Mouse (Mus musculus) testis, adult 2 months (tissue): Measurements from ENCODE around the gene Fam214a. TPM values are rescaled to one million over a fixed set of nuclear protein-coding genes. Genes with fewer than 3 reads are reported as not detected.

Experiments used
- H3K27ac ChIP-seq: fragments of 200-500 bp; 2 replicates; pipeline ENCODE4 v1.5.1; 2012; ENCODE audit warnings: low read depth, low read length; ENCODE audit not compliant: control insufficient read depth, insufficient read depth
- H3K27me3 ChIP-seq: fragments of 200-500 bp; 2 replicates; pipeline ENCODE4 v1.6.1; 2012; ENCODE audit warnings: mild to moderate bottlenecking, low read length, moderate library complexity; ENCODE audit not compliant: control insufficient read depth, insufficient read depth
- H3K36me3 ChIP-seq: fragments of 200-500 bp; 2 replicates; pipeline ENCODE4 v1.6.1; 2012; ENCODE audit warnings: mild to moderate bottlenecking, low read length; ENCODE audit not compliant: control insufficient read depth, insufficient read depth
- H3K4me1 ChIP-seq: fragments of 200-500 bp; 2 replicates; pipeline ENCODE4 v1.6.1; 2012; ENCODE audit warnings: low read length; ENCODE audit not compliant: control insufficient read depth, insufficient read depth
- H3K4me3 ChIP-seq: fragments of 200-500 bp; 2 replicates; pipeline ENCODE4 v1.5.1; 2012; ENCODE audit warnings: low read depth, mild to moderate bottlenecking, low read length, moderate library complexity, mixed read lengths; ENCODE audit not compliant: control insufficient read depth
- CTCF ChIP-seq: fragments of 200-500 bp; IDR thresholded peaks from 2 replicates; pipeline ENCODE4 v1.5.1; 2012; ENCODE audit warnings: low read depth, mild to moderate bottlenecking, inconsistent platforms, low read length, moderate library complexity; ENCODE audit not compliant: control insufficient read depth, insufficient read depth, insufficient replicate concordance
- POLR2A ChIP-seq: fragments of 200-500 bp; IDR thresholded peaks from 2 replicates; pipeline ENCODE4 v1.6.1; 2012; ENCODE audit warnings: low read depth, mild to moderate bottlenecking, inconsistent platforms, low read length, moderate library complexity; ENCODE audit not compliant: control insufficient read depth
- polyA plus RNA-seq: library from polyadenylated mRNA; depleted of rRNA; stranded (reverse); fragments of >200 nt; gene quantifications from 2 replicates; pipeline ENCODE4 v1.2.3, GENCODE M21; 2012

Gene Fam214a
- polyA plus RNA-seq, 1 experiment, result 13.8 TPM

DNA sequence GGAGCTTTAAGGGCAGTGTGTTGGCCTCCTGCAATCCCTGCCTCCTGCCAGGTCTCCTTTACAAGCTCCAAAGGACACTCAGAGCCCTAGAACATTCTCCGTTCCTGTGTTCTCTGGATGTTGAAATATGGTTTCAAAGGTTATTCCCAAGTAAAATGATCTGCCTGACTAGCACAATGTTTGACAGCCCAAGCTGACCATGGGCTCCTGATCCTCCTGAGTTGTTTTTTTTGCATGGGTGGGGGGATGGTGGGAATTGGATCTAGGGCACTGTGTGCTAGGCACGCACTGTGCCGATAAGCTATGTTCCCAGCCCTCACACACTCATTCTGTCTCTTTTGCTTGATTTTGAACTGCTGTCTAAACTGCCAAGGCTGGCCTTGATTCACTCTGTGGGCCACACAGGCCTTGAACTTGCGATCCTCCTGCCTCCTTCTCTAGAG, 22.7 kb upstream of the Fam214a start:
- Histone ChIP-seq H3K4me1 (no peaks in the 10 kb centered on the region), H3K4me3 (no peak overlapping the region), H3K27me3 (no peaks in the 10 kb centered on the region), H3K36me3 (no peaks in the 10 kb centered on the region), H3K27ac (peak overlapping the region; percentile 56; the same call in 1 of the 2 replicates)
- TF ChIP-seq POLR2A (no peak), CTCF (no peak)

DNA sequence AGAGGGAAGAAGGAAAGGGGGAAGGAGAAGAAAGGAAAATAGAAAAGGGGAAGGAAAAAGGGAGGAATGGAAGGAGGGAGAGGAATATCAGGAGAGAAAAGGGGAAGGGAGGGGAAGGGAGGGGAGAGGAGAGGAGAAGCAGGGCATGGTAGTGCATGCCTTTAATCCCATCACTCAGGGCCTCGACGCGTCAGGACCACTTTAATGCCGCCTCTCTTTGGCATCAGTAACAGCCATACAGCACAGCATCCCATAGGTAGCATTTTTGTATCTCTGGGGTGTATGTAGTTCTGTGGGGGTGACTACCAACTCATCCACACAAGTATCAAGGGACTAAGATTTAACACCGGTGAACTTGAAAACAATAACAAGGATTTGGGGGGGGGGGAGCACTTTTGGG, 22.0 kb upstream of the Fam214a start:
- H3K27me3 ChIP-seq, result no peaks in the 10 kb centered on the region
- no peak overlapping the region for H3K27ac ChIP-seq
- H3K4me3 ChIP-seq, result no peak overlapping the region
- no peaks in the 10 kb centered on the region for H3K4me1 ChIP-seq
- TF ChIP-seq POLR2A, result no peak
- no peak for TF ChIP-seq CTCF
- no peaks in the 10 kb centered on the region for H3K36me3 ChIP-seq

DNA sequence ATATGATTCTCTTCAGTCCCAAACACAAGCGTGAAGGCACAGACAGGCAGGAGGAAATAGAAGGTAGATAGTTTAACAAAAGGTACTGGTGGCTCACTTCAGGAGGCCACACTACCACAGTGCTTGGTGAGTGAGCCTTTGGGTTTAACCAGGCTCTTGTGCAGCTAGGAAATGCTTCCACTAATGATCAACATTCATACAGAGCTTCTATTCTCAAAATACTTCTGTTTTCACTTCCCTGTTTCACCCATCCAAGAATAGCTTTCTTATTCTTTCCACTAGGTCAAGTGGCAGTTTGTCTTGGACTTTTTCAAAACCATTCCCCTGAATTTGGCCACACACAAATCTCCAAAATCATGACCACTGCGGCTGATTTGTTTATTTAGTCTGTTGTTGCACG, 17.4 kb upstream of the Fam214a start:
- Histone ChIP-seq H3K4me3 (no peak overlapping the region), H3K27me3 (no peaks in the 10 kb centered on the region), H3K4me1 (no peaks in the 10 kb centered on the region), H3K36me3 (no peaks in the 10 kb centered on the region), H3K27ac (no peak overlapping the region)
- TF ChIP-seq POLR2A (no peak), CTCF (no peak)

DNA sequence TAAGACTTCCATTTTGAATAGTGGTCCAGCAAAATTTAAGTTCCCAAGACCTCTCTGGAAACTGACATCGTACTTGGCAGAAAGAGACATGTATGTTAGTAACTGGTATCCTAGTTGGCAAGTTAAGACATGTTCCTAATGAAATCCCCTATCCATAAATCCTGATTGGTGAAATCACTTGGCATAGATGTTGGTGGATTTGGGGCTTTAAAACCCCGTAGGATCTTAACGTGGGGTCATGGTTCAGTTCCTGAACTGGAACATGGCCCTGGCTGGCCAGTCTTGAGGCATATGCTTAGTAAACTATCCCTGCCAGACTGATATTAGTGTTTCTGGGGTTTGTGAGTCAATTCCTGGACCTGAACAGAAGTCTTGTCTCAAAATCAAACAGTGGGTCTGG, 14.9 kb upstream of the Fam214a start:
- Histone ChIP-seq H3K4me1 (no peaks in the 10 kb centered on the region), H3K27ac (no peak overlapping the region), H3K27me3 (no peaks in the 10 kb centered on the region), H3K36me3 (no peaks in the 10 kb centered on the region), H3K4me3 (no peak overlapping the region)
- TF ChIP-seq POLR2A (no peak), CTCF (no peak)

DNA sequence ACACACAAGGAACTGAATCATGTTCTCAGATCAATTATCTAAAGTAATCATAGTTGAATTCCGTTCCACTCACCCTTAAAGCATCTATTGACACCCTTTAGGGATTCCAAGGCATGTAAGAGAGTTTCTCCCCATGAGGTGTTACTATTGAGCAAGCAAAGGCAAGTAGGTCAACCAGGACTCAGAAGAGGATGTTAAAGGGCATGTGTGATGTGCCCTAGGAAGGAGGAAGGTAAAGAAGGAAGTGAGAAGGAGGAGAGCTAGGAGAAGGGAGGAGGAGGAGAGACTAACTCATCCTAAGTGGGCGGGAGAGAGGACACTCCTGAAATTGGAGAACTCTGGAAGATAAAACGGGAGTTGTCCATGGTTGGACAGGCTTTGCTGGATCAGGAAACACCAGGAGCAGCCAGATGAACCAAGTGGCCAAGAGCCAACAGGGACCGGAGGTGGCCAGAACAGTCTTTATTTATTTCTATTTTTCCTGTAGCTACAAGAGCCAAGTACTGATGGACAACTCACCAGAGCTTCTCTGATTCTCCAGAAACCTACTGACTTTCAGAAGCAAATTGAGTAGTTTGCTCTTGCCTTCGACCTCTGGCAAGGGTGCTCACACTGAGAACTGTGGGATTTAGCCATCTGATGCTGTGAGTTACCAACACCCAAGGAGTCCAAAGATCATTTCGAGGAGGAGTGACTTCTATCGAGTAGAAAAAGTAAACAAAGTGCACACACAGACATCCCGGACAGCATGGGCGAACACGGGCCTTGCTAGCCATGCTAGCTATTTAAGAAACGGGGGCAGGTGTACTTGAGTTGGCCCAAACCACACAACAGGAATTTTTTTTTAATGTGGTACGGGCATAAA, 13.8 kb upstream of the Fam214a start:
- Histone ChIP-seq H3K4me1 (no peaks in the 10 kb centered on the region), H3K36me3 (no peaks in the 10 kb centered on the region), H3K27me3 (no peaks in the 10 kb centered on the region), H3K27ac (no peak overlapping the region), H3K4me3 (no peak overlapping the region)
- no peak for TF ChIP-seq CTCF
- no peak for TF ChIP-seq POLR2A

DNA sequence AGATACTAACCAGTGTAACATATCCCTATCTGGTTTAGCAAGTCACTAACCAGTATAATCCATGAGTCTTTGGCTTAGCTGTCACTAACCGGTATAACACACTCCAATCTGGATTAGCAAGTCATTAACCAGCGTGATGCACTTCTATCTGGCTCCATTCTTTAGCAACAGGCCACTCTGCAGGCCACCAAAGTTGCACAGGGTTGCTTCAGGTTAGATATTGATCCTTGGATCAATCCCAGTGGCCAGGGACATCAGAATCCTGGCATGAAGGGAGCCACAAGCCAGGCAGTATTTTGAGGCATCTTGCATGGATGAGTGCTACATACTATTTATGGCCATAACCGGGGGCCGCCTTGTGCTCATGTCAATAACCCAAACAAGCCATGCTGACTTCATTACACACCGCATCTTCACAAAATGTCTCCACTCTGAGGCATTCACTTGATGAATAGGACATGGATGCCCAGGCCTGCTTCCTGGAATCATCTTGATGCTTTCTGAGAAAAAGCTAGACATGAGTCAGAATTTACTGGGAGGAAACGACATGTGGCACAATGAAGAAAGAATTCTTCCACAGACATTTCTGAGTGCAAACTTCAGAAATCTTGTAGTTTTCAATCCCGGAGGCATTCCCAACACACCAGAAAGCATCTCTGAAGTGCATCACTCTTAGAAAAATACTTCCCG, 5.8 kb upstream of the Fam214a start:
- Histone ChIP-seq H3K27me3 (no peaks in the 10 kb centered on the region), H3K4me3 (no peak overlapping the region), H3K27ac (no peak overlapping the region), H3K36me3 (no peaks in the 10 kb centered on the region), H3K4me1 (no peaks in the 10 kb centered on the region)
- TF ChIP-seq POLR2A (no peak), CTCF (no peak)

DNA sequence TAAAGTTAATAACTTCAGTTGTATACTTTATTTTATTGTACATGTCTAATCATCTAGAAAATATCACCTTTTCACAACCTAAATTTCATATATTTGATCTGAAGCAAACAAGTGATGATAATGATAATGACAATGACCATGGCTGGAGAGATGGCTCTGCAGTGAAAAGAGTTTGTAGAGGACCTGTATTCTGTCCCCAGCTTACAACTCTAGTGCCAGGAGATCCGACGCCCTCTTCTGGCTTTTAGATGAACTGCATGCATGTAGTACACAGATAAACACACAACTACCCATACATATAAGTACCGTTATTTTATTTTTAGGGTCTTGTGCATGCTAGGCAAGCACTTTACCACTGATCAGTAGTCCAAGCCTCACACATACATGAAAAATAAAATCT, 1.2 kb upstream of the Fam214a start:
- TF ChIP-seq POLR2A (no peak), CTCF (no peak)
- H3K27me3 ChIP-seq, result no peaks in the 10 kb centered on the region
- H3K4me1 ChIP-seq, result no peaks in the 10 kb centered on the region; the same call in 1 of the 2 replicates
- no peak overlapping the region for H3K4me3 ChIP-seq
- H3K27ac ChIP-seq, result no peak overlapping the region
- H3K36me3 ChIP-seq, result no peaks in the 10 kb centered on the region
